Mouse (Mus musculus): ENCODE measurements around the gene Dock11. TPM values are rescaled to one million over a fixed set of nuclear protein-coding genes. Genes with fewer than 3 reads are reported as not detected.

The Dock11 gene
- total RNA-seq, 2 experiments from 2014 or later = 25.2 to 53.4 TPM

DNA sequence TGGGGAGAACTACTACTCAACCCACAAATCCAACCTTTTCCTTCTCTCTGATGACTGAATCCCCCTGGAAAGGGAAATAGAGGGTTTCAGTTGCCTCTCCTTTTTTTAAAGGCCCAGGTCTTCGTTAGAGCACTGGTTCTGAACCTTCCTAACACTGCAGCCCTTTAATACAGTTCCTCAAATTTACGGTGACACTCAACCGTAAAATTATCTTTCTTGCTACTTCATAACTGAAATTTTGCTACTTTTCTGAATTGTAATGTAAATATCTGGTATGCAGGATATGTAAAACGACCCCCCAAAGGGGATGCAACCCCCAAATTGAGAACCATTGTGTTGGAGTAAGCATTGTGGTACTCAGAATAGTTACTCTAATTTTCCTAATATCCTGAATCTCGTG, 49.5 kb downstream of the Dock11 start:
- no peak for ATAC-seq (replicated peaks; ENCODE audit: low FRiP score, low TSS enrichment, poor library complexity, severe bottlenecking)

DNA sequence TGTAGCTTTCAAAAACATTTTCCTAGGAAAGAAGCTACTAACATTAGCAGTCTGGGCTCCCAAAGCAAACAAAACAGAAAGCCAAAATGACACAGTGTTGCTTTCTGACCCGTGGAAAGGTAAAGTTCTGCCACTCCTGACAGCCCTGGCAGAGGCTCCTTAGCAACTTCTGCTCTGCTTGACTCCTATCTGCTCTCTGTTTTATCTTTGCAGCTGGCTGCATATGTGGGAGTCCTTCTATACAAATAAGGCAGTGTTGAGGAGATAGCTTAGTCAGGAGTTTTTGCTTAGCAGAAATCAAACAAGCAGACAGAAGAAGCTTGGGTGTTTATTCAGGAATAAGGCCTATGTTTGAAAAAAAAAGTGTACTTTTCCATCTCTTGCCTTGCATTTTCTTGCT, 57.8 kb downstream of the Dock11 start:
- ATAC-seq (replicated peaks; ENCODE audit: low FRiP score, low TSS enrichment, poor library complexity, severe bottlenecking) = no peak

GRCm38 (mm10) chrX:35950135-35950534, 61.5 kb downstream of the Dock11 start:
- ATAC-seq (replicated peaks; ENCODE audit: low FRiP score, low TSS enrichment, poor library complexity, severe bottlenecking) = no peak

DNA sequence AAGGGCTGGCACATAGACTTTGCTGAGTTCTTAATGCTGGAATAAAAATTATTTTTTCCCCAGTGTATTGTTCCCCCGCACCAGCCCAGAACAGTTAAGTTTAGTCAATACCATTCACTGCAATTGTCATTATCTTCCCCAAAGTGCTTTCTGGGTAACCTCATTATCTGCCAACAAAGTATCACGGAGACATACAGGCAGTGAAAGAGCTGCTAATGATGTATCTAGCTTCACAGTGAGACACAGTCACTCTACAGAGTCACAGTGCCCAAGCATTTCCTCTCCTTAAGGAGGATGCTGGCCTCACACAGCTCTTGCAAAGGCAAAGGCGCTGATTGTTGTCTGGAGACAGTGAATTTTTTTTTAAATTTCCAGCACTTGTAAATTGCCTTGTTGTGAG, 63.3 kb downstream of the Dock11 start:
- ATAC-seq (replicated peaks; ENCODE audit: low FRiP score, low TSS enrichment, poor library complexity, severe bottlenecking) = no peak

DNA sequence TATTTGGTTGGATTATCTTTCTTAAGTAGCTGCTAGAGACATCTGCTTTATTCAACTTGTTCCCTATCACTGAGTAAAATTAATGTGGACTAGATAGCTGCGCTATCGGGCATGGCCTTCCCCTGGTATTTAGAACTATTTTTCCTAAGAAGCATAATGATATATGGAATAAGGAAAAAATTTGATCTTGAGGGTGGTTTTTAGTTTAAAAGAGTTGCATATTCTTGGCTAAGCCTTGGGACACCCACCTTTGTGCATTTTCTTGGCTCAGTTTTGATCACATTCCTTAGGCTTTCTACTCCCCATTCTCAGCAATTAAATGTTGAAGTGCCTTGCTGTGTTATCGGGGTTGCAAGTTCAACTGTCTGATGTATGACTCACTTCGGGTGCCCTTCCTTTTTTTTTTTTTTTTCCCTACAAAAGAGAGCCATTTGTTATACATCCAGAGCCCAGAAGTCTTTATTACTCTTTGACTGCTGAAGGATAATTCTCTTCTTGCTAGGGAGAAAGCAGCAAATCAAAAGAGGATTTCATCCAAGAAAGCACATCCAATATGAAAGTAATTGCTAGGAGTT, 64.0 kb downstream of the Dock11 start:
- ATAC-seq (replicated peaks; ENCODE audit: low FRiP score, low TSS enrichment, poor library complexity, severe bottlenecking) = no peak

- no peak for ATAC-seq (replicated peaks; ENCODE audit: low FRiP score, low TSS enrichment, poor library complexity, severe bottlenecking)
These were observed 67.6 kb downstream of the Dock11 start for GRCm38 (mm10) chrX:35956236-35956635.

DNA sequence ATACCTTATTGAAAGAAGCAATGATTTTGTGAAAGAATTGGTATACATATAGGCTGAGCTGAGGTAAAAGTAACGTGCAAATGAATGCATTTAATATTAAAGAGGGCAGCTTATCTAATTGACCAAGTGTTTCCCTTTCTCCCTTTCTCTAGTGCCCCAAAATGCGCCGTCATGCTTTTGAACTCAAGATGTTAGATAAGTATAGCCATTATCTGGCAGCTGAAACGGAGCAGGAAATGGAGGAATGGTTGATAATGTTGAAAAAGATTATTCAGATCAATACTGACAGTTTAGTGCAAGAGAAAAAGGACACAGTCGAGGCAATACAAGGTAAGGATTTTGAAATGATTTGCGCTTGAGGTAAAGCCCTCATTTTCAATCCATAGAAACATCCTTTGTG, 74.5 kb downstream of the Dock11 start:
- ATAC-seq (replicated peaks; ENCODE audit: low FRiP score, low TSS enrichment, poor library complexity, severe bottlenecking) = no peak

- no peak for ATAC-seq (replicated peaks; ENCODE audit: low FRiP score, low TSS enrichment, poor library complexity, severe bottlenecking)
These were observed 80.6 kb downstream of the Dock11 start for GRCm38 (mm10) chrX:35969276-35969675.

DNA sequence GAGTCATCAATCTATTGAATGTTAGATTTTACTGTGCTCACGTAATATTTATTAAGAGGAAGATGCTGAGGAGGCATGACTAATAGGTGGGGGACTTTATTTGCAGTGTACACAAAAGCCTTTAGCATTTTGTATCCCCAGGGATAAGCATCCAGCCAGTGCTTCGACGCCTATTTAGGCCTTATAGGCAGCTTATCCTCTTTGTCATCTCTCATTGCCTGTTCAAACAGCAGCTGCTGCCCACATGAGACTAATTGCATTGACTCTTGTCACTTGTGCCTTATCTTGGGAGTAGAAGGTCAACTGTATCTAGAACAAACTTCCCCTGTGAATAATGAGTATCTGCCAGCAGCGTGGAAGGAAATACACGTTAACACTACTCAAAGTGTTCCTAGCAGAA, 88.0 kb downstream of the Dock11 start:
- no peak for ATAC-seq (replicated peaks; ENCODE audit: low FRiP score, low TSS enrichment, poor library complexity, severe bottlenecking)

DNA sequence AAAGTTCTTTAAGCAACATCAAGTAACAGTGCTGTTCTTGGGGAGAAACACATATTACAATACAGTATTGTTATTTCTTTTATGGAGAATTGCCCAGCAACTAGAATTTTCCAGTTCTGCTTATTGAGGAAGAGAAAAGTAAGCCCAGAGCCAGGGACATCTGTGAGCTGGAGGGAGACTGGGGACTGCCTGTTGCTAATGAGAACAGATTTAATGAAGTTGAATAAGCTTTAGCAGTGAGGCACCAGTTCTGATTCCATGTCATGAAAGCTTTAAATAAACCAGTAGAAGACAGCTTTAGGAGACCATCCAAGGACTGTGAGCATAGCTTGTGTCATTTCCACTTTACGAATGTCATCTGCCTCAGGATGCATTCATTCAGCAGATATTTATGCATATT, 99.3 kb downstream of the Dock11 start:
- ATAC-seq (replicated peaks; ENCODE audit: low FRiP score, low TSS enrichment, poor library complexity, severe bottlenecking) = no peak

- ATAC-seq (replicated peaks; ENCODE audit: low FRiP score, low TSS enrichment, poor library complexity, severe bottlenecking) = no peak
These were observed 102.0 kb downstream of the Dock11 start for GRCm38 (mm10) chrX:35990508-35991095.

- ATAC-seq (replicated peaks; ENCODE audit: low FRiP score, low TSS enrichment, poor library complexity, severe bottlenecking) = no peak
These were observed 105.6 kb downstream of the Dock11 start for GRCm38 (mm10) chrX:35994226-35994625.

DNA sequence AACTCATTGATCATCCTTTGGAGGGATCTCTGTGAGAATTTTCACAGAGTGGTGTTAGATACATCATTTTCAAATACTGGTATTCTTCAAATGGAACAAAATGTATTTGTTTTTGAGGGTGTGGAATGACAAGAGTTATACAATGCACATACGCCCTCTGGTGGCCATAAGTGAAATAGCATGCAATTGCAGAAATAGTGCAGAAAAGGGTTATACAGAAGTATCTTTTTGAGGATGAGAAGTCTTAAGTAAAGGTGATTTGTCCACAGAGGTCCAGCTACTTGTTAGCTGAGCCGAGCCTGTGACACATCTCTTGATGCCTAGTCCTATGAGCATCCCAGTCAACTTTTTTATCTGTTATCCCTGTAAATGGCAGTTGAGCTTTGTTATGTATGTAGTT, 108.4 kb downstream of the Dock11 start:
- no peak for ATAC-seq (replicated peaks; ENCODE audit: low FRiP score, low TSS enrichment, poor library complexity, severe bottlenecking)

DNA sequence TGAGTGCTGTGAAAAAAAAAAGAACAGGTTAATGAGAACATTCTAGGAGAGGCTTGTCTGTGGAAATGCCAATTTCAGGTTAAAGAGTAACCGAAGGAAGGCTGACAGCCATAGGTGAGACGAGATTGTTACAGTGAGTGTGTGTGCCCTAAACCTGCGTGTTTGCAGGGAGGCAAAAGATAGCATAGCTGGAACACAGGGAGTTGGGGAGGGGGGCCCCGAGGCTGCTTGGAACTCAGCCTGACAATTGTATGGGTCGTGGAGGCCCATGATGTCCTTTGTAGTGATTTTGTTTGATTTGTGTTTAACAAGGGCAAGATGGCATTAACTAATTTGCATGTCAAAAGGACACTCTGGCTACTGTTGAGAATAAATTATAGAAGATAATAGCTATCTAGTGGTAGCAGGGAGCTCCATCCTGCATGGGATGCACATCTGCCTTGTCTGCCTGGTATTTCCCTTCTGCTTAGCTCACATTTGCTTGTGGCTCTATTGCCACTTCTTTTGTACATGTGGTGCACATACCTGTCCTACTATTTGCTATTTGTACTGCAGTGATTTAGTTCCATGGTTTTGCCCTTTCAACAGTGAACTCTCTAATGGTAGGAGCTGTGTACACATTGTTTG, 109.3 kb downstream of the Dock11 start:
- no peak for ATAC-seq (replicated peaks; ENCODE audit: low FRiP score, low TSS enrichment, poor library complexity, severe bottlenecking)

GRCm38 (mm10) chrX:36025651-36026050, 137.0 kb downstream of the Dock11 start:
- no peak for ATAC-seq (replicated peaks; ENCODE audit: low FRiP score, low TSS enrichment, poor library complexity, severe bottlenecking)

- no peak for ATAC-seq (replicated peaks; ENCODE audit: low FRiP score, low TSS enrichment, poor library complexity, severe bottlenecking)
These were observed 142.5 kb downstream of the Dock11 start for GRCm38 (mm10) chrX:36031113-36031512.

- ATAC-seq (replicated peaks; ENCODE audit: low FRiP score, low TSS enrichment, poor library complexity, severe bottlenecking) = no peak
These were observed 145.4 kb downstream of the Dock11 start for GRCm38 (mm10) chrX:36034045-36034444.

DNA sequence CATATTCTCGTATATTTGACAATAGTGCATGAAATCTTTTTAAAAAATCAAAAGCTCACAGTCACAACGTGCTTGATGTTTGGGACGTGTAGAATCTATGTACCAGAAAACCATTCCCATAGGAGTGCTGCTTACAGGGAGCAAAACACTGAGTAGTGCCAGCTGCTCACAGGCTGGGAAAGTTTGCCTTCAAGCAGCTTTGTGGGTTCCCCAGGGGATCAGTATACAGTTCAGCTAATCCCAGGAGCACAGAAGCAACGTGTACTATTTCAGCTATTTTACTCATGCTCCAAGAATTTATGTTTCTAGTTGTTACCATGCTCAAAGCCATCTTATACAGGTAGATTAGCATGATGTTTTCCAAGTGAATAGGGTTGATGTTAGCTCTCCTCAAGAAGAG, 157.1 kb downstream of the Dock11 start:
- ATAC-seq (replicated peaks; ENCODE audit: low FRiP score, low TSS enrichment, poor library complexity, severe bottlenecking) = no peak

GRCm38 (mm10) chrX:36047451-36047850, 158.8 kb downstream of the Dock11 start:
- ATAC-seq (replicated peaks; ENCODE audit: low FRiP score, low TSS enrichment, poor library complexity, severe bottlenecking) = no peak

DNA sequence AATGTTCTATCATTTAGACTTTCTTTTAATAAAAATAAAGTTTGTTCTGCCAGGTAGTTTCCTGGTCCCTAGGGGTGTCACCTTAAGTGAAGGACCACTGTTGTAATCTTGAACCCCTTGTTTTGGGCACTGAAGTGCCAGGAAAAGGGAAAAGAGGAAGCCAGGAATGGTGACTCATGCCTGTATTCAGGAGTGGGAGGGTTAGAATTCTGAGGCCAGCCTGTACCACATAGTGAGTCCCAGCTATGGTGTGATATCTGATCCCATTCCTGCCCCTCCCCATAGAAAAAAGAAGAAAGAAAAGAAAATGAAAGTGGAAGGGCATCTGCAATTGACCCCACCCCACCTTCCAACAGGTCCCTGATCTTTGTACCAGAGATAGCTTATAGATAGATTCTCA, 161.7 kb downstream of the Dock11 start:
- no peak for ATAC-seq (replicated peaks; ENCODE audit: low FRiP score, low TSS enrichment, poor library complexity, severe bottlenecking)

- no peak for ATAC-seq (replicated peaks; ENCODE audit: low FRiP score, low TSS enrichment, poor library complexity, severe bottlenecking)
These were observed 185.4 kb downstream of the Dock11 start for GRCm38 (mm10) chrX:36073997-36074396.
